ENCODE assay signal across 15 mouse cellular contexts in genomic region chr16:17764108-17764511, GRCm38 (mm10). TPM values are rescaled to one million over a fixed set of nuclear protein-coding genes. Genes with fewer than 3 reads are reported as not detected.
A peak's percentile ranks its signal among the peaks of the same experiment; 100 is the strongest.
DNase-seq lines count a peak whose midpoint lies in the region; ATAC-seq and TF ChIP-seq lines count a peak whose summit lies in the region.
"Had no signal": no experiment of that assay in that cellular context is flagged by ENCODE, and none has a peak within 500 bp of the region (broad histone marks: within the 10 kb centered on the region; RNA-seq: fewer than 3 reads in every experiment).

No protein-coding gene starts in this region.

- no peak for ATAC-seq in kidney, postnatal 0 days (replicated peaks; ENCODE audit: low FRiP score, low read depth)
- ATAC-seq in liver, embryonic 16.5 days (ENCODE audit: low read depth): peak; percentile 59
- ATAC-seq: lung, postnatal 0 days had no signal

- H3K27ac ChIP-seq in kidney, postnatal 0 days: no peak overlapping the region
- peak overlapping the region; percentile 23; the same call in 1 of the 2 replicates for H3K27ac ChIP-seq in liver, embryonic 16.5 days (ENCODE audit: low read length)
- no peak overlapping the region for H3K27ac ChIP-seq in heart, embryonic 10.5 days
- H3K27ac ChIP-seq: forebrain, embryonic 12.5 days; gastrocnemius, adult 2 months; neural tube, embryonic 13.5 days had no signal

- no peaks in the 10 kb centered on the region for H3K9me3 ChIP-seq in kidney, postnatal 0 days (replicated peaks; ENCODE audit: low read length)
- H3K9me3 ChIP-seq in liver, embryonic 16.5 days (replicated peaks; ENCODE audit: control insufficient read depth, low read length): no peaks in the 10 kb centered on the region
- H3K9me3 ChIP-seq in heart, embryonic 10.5 days: no peaks in the 10 kb centered on the region
- H3K9me3 ChIP-seq: forebrain, embryonic 12.5 days; neural tube, embryonic 13.5 days had no signal

- TF ChIP-seq CTCF in kidney, postnatal 0 days (IDR thresholded peaks at IDR 0.05; ENCODE audit: low read depth): no peak

- 75% methylated on average over 4 of the region's 4 CpGs for WGBS in kidney, postnatal 0 days
- WGBS in liver, embryonic 16.5 days (ENCODE audit: insufficient replicate concordance): 39% methylated on average over 4 of the region's 4 CpGs
- WGBS in heart, embryonic 10.5 days: 72% methylated on average over 4 of the region's 4 CpGs

- no peaks in the 10 kb centered on the region for H3K27me3 ChIP-seq in kidney, postnatal 0 days (ENCODE audit: insufficient read depth, low read length)
- H3K27me3 ChIP-seq in liver, embryonic 16.5 days (ENCODE audit: control insufficient read depth, insufficient read depth, low read depth, low read length): no peaks in the 10 kb centered on the region
- H3K27me3 ChIP-seq in heart, embryonic 10.5 days (ENCODE audit: insufficient read depth, poor library complexity, severe bottlenecking): no peaks in the 10 kb centered on the region
- H3K27me3 ChIP-seq: forebrain, embryonic 12.5 days; neural tube, embryonic 13.5 days had no signal

- H3K4me3 ChIP-seq in kidney, postnatal 0 days (replicated peaks; ENCODE audit: low read depth, low read length): no peak overlapping the region
- no peak overlapping the region for H3K4me3 ChIP-seq in liver, embryonic 16.5 days (ENCODE audit: low read depth, low read length)
- no peak overlapping the region for H3K4me3 ChIP-seq in heart, embryonic 10.5 days
- H3K4me3 ChIP-seq: forebrain, embryonic 12.5 days; gastrocnemius, adult 2 months; neural tube, embryonic 13.5 days had no signal

- H3K4me1 ChIP-seq in kidney, postnatal 0 days (replicated peaks; ENCODE audit: insufficient read depth, low read length): peaks cover 9% of the 10 kb centered on the region
- peaks cover 20% of the 10 kb centered on the region for H3K4me1 ChIP-seq in liver, embryonic 16.5 days (ENCODE audit: control insufficient read depth, low read depth, low read length)
- H3K4me1 ChIP-seq in heart, embryonic 10.5 days: peaks cover 26% of the 10 kb centered on the region

- H3K36me3 ChIP-seq in kidney, postnatal 0 days (ENCODE audit: insufficient read depth, low read length): peaks cover 12% of the 10 kb centered on the region
- H3K36me3 ChIP-seq in liver, embryonic 16.5 days (ENCODE audit: control insufficient read depth, insufficient read depth): no peaks in the 10 kb centered on the region
- peaks cover 53% of the 10 kb centered on the region for H3K36me3 ChIP-seq in heart, embryonic 10.5 days

- no peak overlapping the region for H3K4me2 ChIP-seq in kidney, postnatal 0 days (ENCODE audit: low read length)
- H3K4me2 ChIP-seq in liver, embryonic 16.5 days (ENCODE audit: low read depth, low read length): no peak overlapping the region
- H3K4me2 ChIP-seq: forebrain, embryonic 12.5 days; neural tube, embryonic 13.5 days had no signal

- H3K9ac ChIP-seq in kidney, postnatal 0 days (ENCODE audit: low read depth, low read length): no peak overlapping the region
- H3K9ac ChIP-seq in liver, embryonic 16.5 days (ENCODE audit: low read depth, low read length): no peak overlapping the region
- H3K9ac ChIP-seq: forebrain, embryonic 12.5 days; neural tube, embryonic 13.5 days had no signal

- DNase-seq in kidney, postnatal 0 days (ENCODE audit: low spot score): peak; percentile 19
- no peak for DNase-seq in kidney, adult 8-10 months
- DNase-seq in kidney, postnatal 14 days: peak; percentile 40
- peak; percentile 52 for DNase-seq in yolk sac, embryonic 10.5 days (ENCODE audit: low spot score)
- no peak for DNase-seq in cerebellum, postnatal 14 days
- DNase-seq in heart, embryonic 10.5 days (ENCODE audit: low spot score): no peak
- DNase-seq: adrenal gland, postnatal 36 days; cerebellum, adult 11 months; gastrocnemius, adult 2 months; midbrain, embryonic 14.5 days; retina, postnatal 1 day had no signal

RNA-seq across cellular contexts. Expression of gene Klhl22, which starts 4.7 kb away (rescaled TPM):
- 39.3 and 42.8 TPM in 2 replicates for polyA plus RNA-seq in kidney, postnatal 0 days (2015; fragmentation: Nextera tagmentation; extraction: Ambion mirVana)
- polyA plus RNA-seq in liver, embryonic 16.5 days (2015; fragmentation: Nextera tagmentation; extraction: Ambion mirVana): 11.2 and 12.8 TPM in 2 replicates
- 47.2 and 55.4 TPM in 2 replicates for polyA plus RNA-seq in heart, embryonic 10.5 days (2016; fragmentation: Nextera tagmentation; extraction: Ambion mirVana)

RNA-seq across cellular contexts. Expression of gene Med15, which starts 31.4 kb away (rescaled TPM):
- polyA plus RNA-seq in kidney, postnatal 0 days (2015; fragmentation: Nextera tagmentation; extraction: Ambion mirVana): 29.4 TPM in 2 replicates
- polyA plus RNA-seq in liver, embryonic 16.5 days (2015; fragmentation: Nextera tagmentation; extraction: Ambion mirVana): 16.0 and 19.2 TPM in 2 replicates
- polyA plus RNA-seq in heart, embryonic 10.5 days (2016; fragmentation: Nextera tagmentation; extraction: Ambion mirVana): 45.4 and 48.0 TPM in 2 replicates

RNA-seq across cellular contexts. Expression of gene Scarf2, which starts 33.0 kb away (rescaled TPM):
- 12.2 and 18.7 TPM in 2 replicates for polyA plus RNA-seq in kidney, postnatal 0 days (2015; fragmentation: Nextera tagmentation; extraction: Ambion mirVana)
- polyA plus RNA-seq in liver, embryonic 16.5 days (2015; fragmentation: Nextera tagmentation; extraction: Ambion mirVana): 0.67 TPM in 2 replicates
- polyA plus RNA-seq in heart, embryonic 10.5 days (2016; fragmentation: Nextera tagmentation; extraction: Ambion mirVana): 7.0 and 12.9 TPM in 2 replicates

Comparison
In these comparisons a context has a peak if more than half of its experiments do, and no peak if none do; other contexts are left out.
1. DNase-seq: peak in kidney, postnatal 0 days (single experiment), kidney, postnatal 14 days (single experiment) and yolk sac, embryonic 10.5 days (single experiment); none in kidney, adult 8-10 months (0 of 2), cerebellum, postnatal 14 days (0 of 2) and heart, embryonic 10.5 days (single experiment).